Mouse (Mus musculus) midbrain, embryonic 15.5 days (tissue): ENCODE data around the gene Kmt2a. TPM values are rescaled to one million over a fixed set of nuclear protein-coding genes. Genes with fewer than 3 reads are reported as not detected.
"Not testable (repeated sequence)": the region's sequence is repeated elsewhere in the genome, so short reads cannot be mapped to it uniquely, and the experiment has no call there.

Source experiments
- ATAC-seq: fragments of 200-750 bp; cut with Nextera tagmentation; replicated peaks from 2 replicates; pipeline ENCODE4 v1.8.0; 2017; ENCODE audit warnings: moderate TSS enrichment
- H3K27ac ChIP-seq: fragments of 300-500 bp; sonication (generic); 2 replicates; pipeline ENCODE4 v1.5.1; 2015; ENCODE audit warnings: mild to moderate bottlenecking, inconsistent platforms
- H3K27me3 ChIP-seq: fragments of 300-500 bp; sonication (generic); replicated peaks from 2 replicates; pipeline ENCODE4 v1.6.1; 2015; ENCODE audit warnings: inconsistent platforms
- H3K36me3 ChIP-seq: fragments of 300-500 bp; sonication (generic); replicated peaks from 2 replicates; pipeline ENCODE4 v1.6.1; 2015; ENCODE audit warnings: inconsistent platforms
- H3K4me1 ChIP-seq: fragments of 300-500 bp; sonication (generic); 2 replicates; pipeline ENCODE4 v1.6.1; 2015; ENCODE audit warnings: inconsistent platforms
- H3K4me2 ChIP-seq: fragments of 300-500 bp; sonication (generic); 2 replicates; pipeline ENCODE4 v1.6.1; 2015; ENCODE audit warnings: inconsistent platforms, mild to moderate bottlenecking, moderate library complexity
- H3K4me3 ChIP-seq: fragments of 300-500 bp; sonication (generic); 2 replicates; pipeline ENCODE4 v1.5.1; 2015; ENCODE audit warnings: mild to moderate bottlenecking, inconsistent platforms
- H3K9ac ChIP-seq: fragments of 300-500 bp; sonication (generic); 2 replicates; pipeline ENCODE4 v1.6.1; 2015; ENCODE audit warnings: mild to moderate bottlenecking, inconsistent platforms
- H3K9me3 ChIP-seq: fragments of 300-500 bp; sonication (generic); 2 replicates; pipeline ENCODE4 v1.6.1; 2016; ENCODE audit warnings: inconsistent platforms
- WGBS: fragments of 180-500 bp; shearing (Covaris S2); methylation state at CpG from one replicate; pipeline ENCODE4 v1.1.7; 2015; ENCODE audit warnings: mixed read lengths; 5-methylcytosine and 5-hydroxymethylcytosine counted together
- polyA plus RNA-seq: library from polyadenylated mRNA; unstranded; fragments of >200 nt; fragmentation: Nextera tagmentation; extraction: Ambion mirVana; gene quantifications from 2 replicates; pipeline ENCODE4 v1.2.1, GENCODE M21; 2015

Kmt2a gene
- polyA plus RNA-seq, 1 experiment from 2014 or later: 23.5 TPM

DNA sequence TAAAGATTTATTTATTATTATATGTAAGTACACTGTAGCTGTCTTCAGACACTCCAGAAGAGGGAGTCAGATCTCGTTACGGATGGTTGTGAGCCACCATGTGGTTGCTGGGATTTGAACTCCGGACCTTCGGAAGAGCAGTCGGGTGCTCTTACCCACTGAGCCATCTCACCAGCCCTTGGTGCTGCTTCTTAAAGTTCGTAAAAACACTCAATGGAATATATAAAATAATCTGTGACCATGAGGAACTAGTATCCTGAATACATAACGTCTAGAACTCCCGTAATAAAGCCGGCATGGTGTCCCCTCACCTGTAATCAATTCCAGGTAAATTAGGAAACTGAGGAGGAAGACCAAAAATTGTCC, 113.1 kb downstream of the Kmt2a start:
- H3K9me3 ChIP-seq, H3K9ac ChIP-seq, H3K27me3 ChIP-seq, H3K36me3 ChIP-seq, ATAC-seq: not testable (repeated sequence)
- Histone ChIP-seq H3K27ac (peak overlapping the region; percentile 98), H3K4me2 (peak overlapping the region; percentile 78), H3K4me3 (peak overlapping the region; percentile 77), H3K4me1 (peaks cover 25% of the 10 kb centered on the region)
- WGBS: 36% methylated on average over 9 of the region's 9 CpGs

DNA sequence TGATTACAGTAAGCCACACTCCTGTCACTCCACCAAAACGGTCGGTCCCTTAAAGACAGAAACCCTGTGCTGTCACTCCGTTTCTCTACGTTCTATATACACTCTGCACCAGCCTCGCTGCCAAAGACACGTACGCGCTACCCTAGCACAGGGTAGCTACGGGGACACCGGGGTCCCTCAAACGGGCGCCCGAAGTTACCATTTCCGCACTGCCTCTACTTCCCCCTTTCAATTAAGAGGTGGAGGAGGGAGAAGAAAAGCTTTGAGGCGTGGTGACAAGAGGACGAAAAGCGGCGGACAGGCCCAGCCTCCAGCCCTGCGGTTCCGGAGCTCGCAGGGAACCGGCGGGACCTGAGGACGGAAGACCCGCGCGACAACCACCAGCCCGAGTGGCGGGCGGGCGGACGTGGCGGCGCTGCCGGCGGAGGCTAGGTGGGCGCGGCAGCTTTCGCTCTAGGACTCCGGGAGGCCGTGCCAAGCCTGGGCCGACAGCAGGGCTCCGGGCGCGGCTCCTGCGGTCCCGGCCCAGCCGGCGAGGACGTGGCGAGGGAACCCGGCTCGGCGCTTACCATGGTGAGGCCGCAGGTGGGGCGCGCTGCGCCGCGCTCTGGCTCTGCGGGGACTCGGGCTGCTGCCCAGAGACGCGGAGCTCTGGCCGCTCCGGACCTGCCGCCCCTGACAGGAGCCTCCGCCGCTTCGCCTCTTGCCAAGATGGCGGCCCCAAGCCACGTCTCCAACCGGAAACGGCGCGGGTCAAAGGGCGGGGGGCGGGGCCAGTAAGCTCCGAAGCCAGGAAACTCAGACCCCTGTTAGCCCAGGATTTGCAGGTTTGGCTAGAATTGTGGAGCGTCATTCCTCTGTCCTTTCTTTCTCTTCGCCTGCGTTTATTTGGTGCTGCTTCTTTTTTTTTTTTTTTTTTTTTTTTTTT, 113.7 kb downstream of the Kmt2a start, which contains the start of the genes Arcn1 and Ift46:
TSS of gene Arcn1 (minus strand) at position 745 of the 928 bp plus-strand sequence.
TSS of gene Ift46 (plus strand) at position 808 of the 928 bp plus-strand sequence.
- Histone ChIP-seq H3K36me3 (no peaks in the 10 kb centered on the region), H3K27me3 (no peaks in the 10 kb centered on the region), H3K9ac (peak within 1 kb of the TSS; percentile 98), H3K4me1 (peaks cover 25% of the 10 kb centered on the region), H3K4me3 (peak within 1 kb of the TSS; percentile 77), H3K9me3 (no peaks in the 10 kb centered on the region), H3K4me2 (peak within 1 kb of the TSS; percentile 78), H3K27ac (peak within 1 kb of the TSS; percentile 98)
- under 1% methylated on average over 82 of the region's 82 CpGs for WGBS
- peak; percentile 92 for ATAC-seq

DNA sequence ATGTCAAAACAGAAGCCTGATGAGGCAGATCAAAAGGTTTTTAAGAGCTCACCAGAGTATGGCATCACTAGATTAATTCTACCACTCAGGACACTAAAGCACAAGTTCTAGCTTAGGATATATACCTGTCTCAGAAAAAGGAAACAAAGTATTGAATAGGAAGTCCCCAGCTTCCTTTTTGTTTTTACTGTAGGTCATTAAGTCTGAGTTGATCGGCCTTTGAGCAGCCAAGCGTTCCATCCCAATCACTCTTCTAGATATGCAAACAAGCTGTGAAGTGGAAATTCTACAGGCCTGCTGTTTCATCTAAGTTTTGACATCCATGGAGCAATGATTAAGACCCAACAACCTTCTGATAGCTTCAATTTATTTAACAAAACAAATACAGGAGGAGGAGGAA, 120.2 kb downstream of the Kmt2a start:
- no peak overlapping the region for H3K4me3 ChIP-seq
- ATAC-seq: no peak
- H3K9me3 ChIP-seq: no peaks in the 10 kb centered on the region
- peaks cover 8% of the 10 kb centered on the region for H3K36me3 ChIP-seq
- H3K27ac ChIP-seq: no peak overlapping the region
- H3K4me1 ChIP-seq: peaks cover 15% of the 10 kb centered on the region
- WGBS: 93% methylated on average over 2 of the region's 2 CpGs
- no peaks in the 10 kb centered on the region for H3K27me3 ChIP-seq
- no peak overlapping the region for H3K4me2 ChIP-seq
- H3K9ac ChIP-seq: no peak overlapping the region

Other genes starting within 250 kb of the Kmt2a start
- not detected in 2 replicates for gene Treh, start 208.1 kb downstream of the Kmt2a start, polyA plus RNA-seq
- gene Phldb1, start 146.1 kb downstream of the Kmt2a start, polyA plus RNA-seq: 56.5 and 58.9 TPM in 2 replicates
- gene Arcn1, start 113.5 kb downstream of the Kmt2a start, polyA plus RNA-seq: 134 and 136 TPM in 2 replicates
- 168 and 169 TPM in 2 replicates for gene Ift46, start 113.4 kb downstream of the Kmt2a start, polyA plus RNA-seq
- gene Tmem25, start 82.0 kb downstream of the Kmt2a start, polyA plus RNA-seq: 16.1 and 18.3 TPM in 2 replicates
- gene Ttc36, start 78.2 kb downstream of the Kmt2a start, polyA plus RNA-seq: 0.41 TPM in 1 of 2 replicates, not detected in the other
- gene Atp5l, start 39.4 kb upstream of the Kmt2a start, polyA plus RNA-seq: 670 and 687 TPM in 2 replicates
- 35.7 and 40.5 TPM in 2 replicates for gene Ube4a, start 84.3 kb upstream of the Kmt2a start, polyA plus RNA-seq
- gene Cd3g, start 99.1 kb upstream of the Kmt2a start, polyA plus RNA-seq: not detected in 2 replicates
- not detected in 2 replicates for gene Cd3d, start 100.5 kb upstream of the Kmt2a start, polyA plus RNA-seq
- 0.09 TPM in 1 of 2 replicates, not detected in the other for gene Cd3e, start 128.3 kb upstream of the Kmt2a start, polyA plus RNA-seq
- gene Mpzl2, start 158.5 kb upstream of the Kmt2a start, polyA plus RNA-seq: 2.5 and 2.8 TPM in 2 replicates
- 1.2 TPM in 2 replicates for gene Mpzl3, start 173.9 kb upstream of the Kmt2a start, polyA plus RNA-seq
- gene Jaml, start 197.9 kb upstream of the Kmt2a start, polyA plus RNA-seq: 0.24 and 0.26 TPM in 2 replicates
- gene Scn2b, start 236.5 kb upstream of the Kmt2a start, polyA plus RNA-seq: 10.0 and 11.2 TPM in 2 replicates